ENCODE assay signal across 22 mouse cellular contexts in genomic region chr6:124787722-124788121, GRCm38 (mm10). TPM values are rescaled to one million over a fixed set of nuclear protein-coding genes. Genes with fewer than 3 reads are reported as not detected.
A peak's percentile ranks its signal among the peaks of the same experiment; 100 is the strongest.
DNase-seq lines count a peak whose midpoint lies in the region; ATAC-seq and TF ChIP-seq lines count a peak whose summit lies in the region.
"Had no signal": no experiment of that assay in that cellular context is flagged by ENCODE, and none has a peak within 500 bp of the region (broad histone marks: within the 10 kb centered on the region; RNA-seq: fewer than 3 reads in every experiment).

No protein-coding gene starts in this region.

- no peaks in the 10 kb centered on the region for H3K79me2 ChIP-seq in CH12.LX (replicated peaks; ENCODE audit: control insufficient read depth, extremely low read depth, insufficient read depth, poor library complexity, severe bottlenecking)

- no peak for TF ChIP-seq CTCF in cerebellum, adult 2 months (IDR thresholded peaks at IDR 0.05; ENCODE audit: borderline replicate concordance, insufficient read depth, low read depth, low read length)
- no peak for TF ChIP-seq CTCF in CH12.LX (conservative IDR thresholded peaks at IDR 0.05 in 1 of 2, IDR thresholded peaks at IDR 0.05 in 1 of 2; ENCODE audit: low read depth in 2 of 2, low read length in 2 of 2)

- no peak for TF ChIP-seq POLR2A in cerebellum, adult 2 months (IDR thresholded peaks at IDR 0.05; ENCODE audit: borderline replicate concordance, insufficient read depth, low read length)
- TF ChIP-seq POLR2A in CH12.LX (IDR thresholded peaks at IDR 0.05; ENCODE audit: low read depth, low read length), result no peak

- no peak overlapping the region for H3K9ac ChIP-seq in CH12.LX (ENCODE audit: insufficient read depth, low read depth)
- H3K9ac ChIP-seq in midbrain, embryonic 15.5 days, result no peak overlapping the region
- H3K9ac ChIP-seq: embryonic facial prominence, embryonic 12.5 days; forebrain, embryonic 12.5 days had no signal

- dilution Hi-C loops in CH12.LX (cut with MboI; ENCODE audit: extremely low pct_ligation_motif_present, extremely low pct_unique_long_range_greater_than_20kb, low sequenced_read_pairs), result no loop called here

- H3K4me3 ChIP-seq in cerebellum, adult 2 months (replicated peaks; ENCODE audit: insufficient read depth, low read depth, low read length), result no peak overlapping the region
- peak overlapping the region in 2 of 3 experiments; percentile 42 to 50 for H3K4me3 ChIP-seq in CH12.LX (replicated peaks in 1 of 3; ENCODE audit: low read depth in 2 of 3, low read length in 2 of 3, poor library complexity in 1 of 3)
- no peak overlapping the region for H3K4me3 ChIP-seq in midbrain, embryonic 15.5 days
- H3K4me3 ChIP-seq: embryonic facial prominence, embryonic 10.5 days; embryonic facial prominence, embryonic 12.5 days; forebrain, embryonic 10.5 days; forebrain, embryonic 12.5 days; gastrocnemius, adult 2 months had no signal

- TF ChIP-seq EP300 in CH12.LX (IDR thresholded peaks at IDR 0.05; ENCODE audit: low read length), result no peak

- H3K27ac ChIP-seq in cerebellum, adult 2 months (ENCODE audit: insufficient read depth, low read length), result 0 out of 2 replicates have a peak overlapping the region, but pooled peaks have one; percentile 29
- no peak overlapping the region for H3K27ac ChIP-seq in CH12.LX (ENCODE audit: insufficient read depth, low read depth)
- no peak overlapping the region for H3K27ac ChIP-seq in midbrain, embryonic 15.5 days
- H3K27ac ChIP-seq: embryonic facial prominence, embryonic 10.5 days; embryonic facial prominence, embryonic 12.5 days; forebrain, embryonic 10.5 days; forebrain, embryonic 12.5 days; gastrocnemius, adult 2 months had no signal

- peak overlapping the region; percentile 40; the same call in 1 of the 2 replicates for H3K4me2 ChIP-seq in CH12.LX (ENCODE audit: insufficient read depth, low read depth, poor library complexity, severe bottlenecking)
- H3K4me2 ChIP-seq in midbrain, embryonic 15.5 days, result no peak overlapping the region
- H3K4me2 ChIP-seq: embryonic facial prominence, embryonic 12.5 days; forebrain, embryonic 12.5 days had no signal

- H3K4me1 ChIP-seq in cerebellum, adult 2 months (ENCODE audit: control insufficient read depth, insufficient read depth, low read length), result peaks cover 19% of the 10 kb centered on the region; the same call in 1 of the 2 replicates
- H3K4me1 ChIP-seq in CH12.LX (ENCODE audit: control insufficient read depth in 1 of 2, insufficient read depth in 2 of 2), result peaks cover 6 to 21% of the 10 kb centered on the region in 2 experiments; a peak in 3 of 4 replicates
- no peaks in the 10 kb centered on the region for H3K4me1 ChIP-seq in midbrain, embryonic 15.5 days

- no peak for TF ChIP-seq RAD21 in CH12.LX (IDR thresholded peaks at IDR 0.05; ENCODE audit: low read depth, low read length)

- peaks cover 0 to 9% of the 10 kb centered on the region in 2 experiments for H3K36me3 ChIP-seq in CH12.LX (replicated peaks in 1 of 2; ENCODE audit: control insufficient read depth in 1 of 2, insufficient read depth in 1 of 2, low read length in 1 of 2)
- H3K36me3 ChIP-seq in midbrain, embryonic 15.5 days (replicated peaks), result no peaks in the 10 kb centered on the region
- H3K36me3 ChIP-seq: embryonic facial prominence, embryonic 12.5 days; forebrain, embryonic 12.5 days had no signal

- no peak for ATAC-seq in cerebellum, adult (ENCODE audit: insufficient number of reproducible peaks, low FRiP score, low TSS enrichment)
- no peak for ATAC-seq in midbrain, embryonic 15.5 days (replicated peaks)
- no peak for ATAC-seq in erythroid progenitor cell, adult 5-6 weeks (replicated peaks; ENCODE audit: low FRiP score, poor library complexity, severe bottlenecking)
- ATAC-seq: activated CD4-positive, CD25-positive, alpha-beta regulatory T cell, adult 4 months; forebrain, embryonic 14.5 days; forebrain, embryonic 16.5 days; Patski had no signal

- no peaks in the 10 kb centered on the region for H3K9me3 ChIP-seq in CH12.LX (replicated peaks; ENCODE audit: low read length)
- no peaks in the 10 kb centered on the region for H3K9me3 ChIP-seq in midbrain, embryonic 15.5 days
- H3K9me3 ChIP-seq: embryonic facial prominence, embryonic 10.5 days; embryonic facial prominence, embryonic 12.5 days; forebrain, embryonic 10.5 days; forebrain, embryonic 12.5 days; G1E had no signal

- 10% methylated on average over 10 of the region's 10 CpGs for WGBS in cerebellum, adult 2 months
- WGBS in midbrain, embryonic 15.5 days, result 80% methylated on average over 10 of the region's 10 CpGs

- in situ Hi-C loops in CH12.LX (cut with MboI; ENCODE audit: low pct_ligation_motif_present, low pct_unique_long_range_greater_than_20kb, low sequenced_read_pairs), result no loop called here

- DNase-seq in cerebellum, adult 11-12 months, result peak; percentile 61
- no peak for DNase-seq in cerebellum, adult 9-10 months
- DNase-seq in cerebellum, adult 2 months, result peak; percentile 57
- no peak for DNase-seq in CH12.LX (ENCODE audit: extremely low read depth)
- DNase-seq in cerebellum, postnatal 14 days, result peak; percentile 47 to 68
- DNase-seq: adrenal gland, adult 8-10 months; adrenal gland, postnatal 14 days; adrenal gland, postnatal 36 days; gastrocnemius, adult 2 months; gastrocnemius, postnatal 10 days had no signal

- no peaks in the 10 kb centered on the region for H3K27me3 ChIP-seq in cerebellum, adult 2 months (ENCODE audit: control insufficient read depth, insufficient read depth, low read length)
- H3K27me3 ChIP-seq in CH12.LX (replicated peaks), result no peaks in the 10 kb centered on the region
- no peaks in the 10 kb centered on the region for H3K27me3 ChIP-seq in midbrain, embryonic 15.5 days (replicated peaks)
- H3K27me3 ChIP-seq: embryonic facial prominence, embryonic 12.5 days; forebrain, embryonic 12.5 days; Patski had no signal

TF ChIP-seq in CH12.LX, 34 proteins besides CTCF, POLR2A, EP300 and RAD21:
- no peak for TF ChIP-seq IRF4 (IDR thresholded peaks at IDR 0.05; ENCODE audit: low read depth, low read length)
- no peak for TF ChIP-seq TBP (conservative IDR thresholded peaks at IDR 0.05; ENCODE audit: low read depth, low read length)
- TF ChIP-seq MAFK (IDR thresholded peaks at IDR 0.05; ENCODE audit: insufficient replicate concordance, low read length), result no peak
- TF ChIP-seq MEF2A (IDR thresholded peaks at IDR 0.05; ENCODE audit: borderline replicate concordance, low read depth, low read length), result no peak
- TF ChIP-seq POLR2AphosphoS2 (IDR thresholded peaks at IDR 0.05; ENCODE audit: low read depth, low read length), result no peak
- no peak for TF ChIP-seq ELF1 (IDR thresholded peaks at IDR 0.05; ENCODE audit: low read depth, low read length)
- no peak for TF ChIP-seq ZC3H11A (IDR thresholded peaks at IDR 0.05; ENCODE audit: low read depth, low read length)
- no peak for TF ChIP-seq SMC3 (IDR thresholded peaks at IDR 0.05; ENCODE audit: low read depth, low read length)
- TF ChIP-seq CHD2 (IDR thresholded peaks at IDR 0.05; ENCODE audit: low read length), result no peak
- TF ChIP-seq NRF1 (IDR thresholded peaks at IDR 0.05; ENCODE audit: low read depth, low read length), result no peak
TF ChIP-seq in CH12.LX: peak in this region for 0.

RNA-seq across cellular contexts. Expression of gene Lrrc23, which starts 8.2 kb away (rescaled TPM):
- 4.9 and 6.7 TPM in 2 replicates for polyA plus RNA-seq in cerebellum, adult 2 months (2012; rRNA removed)
- total RNA-seq in CH12.LX (2012; rRNA removed) (not detected in 2 replicates), CH12.LX (2014; rRNA removed) (not detected in 2 replicates)
- 0.20 TPM in 1 of 2 replicates, not detected in the other for polyA plus RNA-seq in CH12.LX (2012; ENCODE audit: insufficient read length, low read depth)
- polyA plus RNA-seq in midbrain, embryonic 15.5 days (2015; fragmentation: Nextera tagmentation; extraction: Ambion mirVana), result 4.8 and 6.7 TPM in 2 replicates
- total RNA-seq in erythroid progenitor cell, adult 5-6 weeks (2015; ENCODE audit: low replicate concordance), result not detected in 2 replicates
- total RNA-seq in erythroid progenitor cell, adult 5-6 weeks (2017; ENCODE audit: low replicate concordance), result not detected in 2 replicates
- total RNA-seq: adrenal gland, postnatal 14 days; gastrocnemius, postnatal 10 days had no signal
- polyA plus RNA-seq: G1E, Patski had no signal

RNA-seq across cellular contexts. Expression of gene Eno2, which starts 18.2 kb away (rescaled TPM):
- polyA plus RNA-seq in cerebellum, adult 2 months (2012; rRNA removed), result 888 and 918 TPM in 2 replicates
- total RNA-seq in CH12.LX (2012; rRNA removed), result 15.9 and 24.6 TPM in 2 replicates
- 20.8 and 26.7 TPM in 2 replicates for total RNA-seq in CH12.LX (2014; rRNA removed)
- polyA plus RNA-seq in CH12.LX (2012; ENCODE audit: insufficient read length, low read depth), result 23.1 and 23.6 TPM in 2 replicates
- 89.2 and 90.8 TPM in 2 replicates for polyA plus RNA-seq in midbrain, embryonic 15.5 days (2015; fragmentation: Nextera tagmentation; extraction: Ambion mirVana)
- not detected in 2 replicates for total RNA-seq in erythroid progenitor cell, adult 5-6 weeks (2015; ENCODE audit: low replicate concordance)
- total RNA-seq in erythroid progenitor cell, adult 5-6 weeks (2017; ENCODE audit: low replicate concordance), result not detected in 2 replicates

RNA-seq across cellular contexts. Expression of gene Spsb2, which starts 20.7 kb away (rescaled TPM):
- 12.1 and 13.8 TPM in 2 replicates for polyA plus RNA-seq in cerebellum, adult 2 months (2012; rRNA removed)
- 2.1 and 2.4 TPM in 2 replicates for total RNA-seq in CH12.LX (2012; rRNA removed)
- total RNA-seq in CH12.LX (2014; rRNA removed), result not detected in 2 replicates
- polyA plus RNA-seq in CH12.LX (2012; ENCODE audit: insufficient read length, low read depth), result 3.3 and 3.4 TPM in 2 replicates
- polyA plus RNA-seq in midbrain, embryonic 15.5 days (2015; fragmentation: Nextera tagmentation; extraction: Ambion mirVana), result 8.8 and 10.1 TPM in 2 replicates
- total RNA-seq in erythroid progenitor cell, adult 5-6 weeks (2015; ENCODE audit: low replicate concordance), result 3.4 and 9.7 TPM in 2 replicates
- total RNA-seq in erythroid progenitor cell, adult 5-6 weeks (2017; ENCODE audit: low replicate concordance), result 7.6 and 8.2 TPM in 2 replicates

RNA-seq across cellular contexts. Expression of gene Tpi1, which starts 26.4 kb away (rescaled TPM):
- polyA plus RNA-seq in cerebellum, adult 2 months (2012; rRNA removed), result 1,162 and 1,205 TPM in 2 replicates
- 733 and 1,303 TPM in 2 replicates for total RNA-seq in CH12.LX (2012; rRNA removed)
- 1,570 and 1,645 TPM in 2 replicates for total RNA-seq in CH12.LX (2014; rRNA removed)
- polyA plus RNA-seq in CH12.LX (2012; ENCODE audit: insufficient read length, low read depth), result 758 and 807 TPM in 2 replicates
- 383 and 391 TPM in 2 replicates for polyA plus RNA-seq in midbrain, embryonic 15.5 days (2015; fragmentation: Nextera tagmentation; extraction: Ambion mirVana)
- total RNA-seq in erythroid progenitor cell, adult 5-6 weeks (2015; ENCODE audit: low replicate concordance), result 19.1 and 64.1 TPM in 2 replicates
- 17.7 and 17.9 TPM in 2 replicates for total RNA-seq in erythroid progenitor cell, adult 5-6 weeks (2017; ENCODE audit: low replicate concordance)

RNA-seq across cellular contexts. Expression of gene Atn1, which starts 31.4 kb away (rescaled TPM):
- 83.5 and 90.3 TPM in 2 replicates for polyA plus RNA-seq in cerebellum, adult 2 months (2012; rRNA removed)
- 3.8 and 4.6 TPM in 2 replicates for total RNA-seq in CH12.LX (2012; rRNA removed)
- 0.50 and 1.7 TPM in 2 replicates for total RNA-seq in CH12.LX (2014; rRNA removed)
- polyA plus RNA-seq in CH12.LX (2012; ENCODE audit: insufficient read length, low read depth), result 27.0 and 35.1 TPM in 2 replicates
- 32.7 and 34.3 TPM in 2 replicates for polyA plus RNA-seq in midbrain, embryonic 15.5 days (2015; fragmentation: Nextera tagmentation; extraction: Ambion mirVana)
- 9.4 and 13.8 TPM in 2 replicates for total RNA-seq in erythroid progenitor cell, adult 5-6 weeks (2015; ENCODE audit: low replicate concordance)
- 0.15 and 0.51 TPM in 2 replicates for total RNA-seq in erythroid progenitor cell, adult 5-6 weeks (2017; ENCODE audit: low replicate concordance)

Comparison
In these comparisons a context has a peak if more than half of its experiments do, and no peak if none do; other contexts are left out.
1. DNase-seq: peak in cerebellum, adult 11-12 months (single experiment), cerebellum, adult 2 months (2 of 2) and cerebellum, postnatal 14 days (2 of 2); none in cerebellum, adult 9-10 months (single experiment) and CH12.LX (single experiment).
2. H3K4me3 ChIP-seq: peak in CH12.LX (2 of 3); none in cerebellum, adult 2 months (single experiment) and midbrain, embryonic 15.5 days (single experiment).